Mouse (Mus musculus) left cerebral cortex, adult 6 months (tissue): ENCODE results near the gene C1s1. TPM values are rescaled to one million over a fixed set of nuclear protein-coding genes. Genes with fewer than 3 reads are reported as not detected.

Source experiments
- long read RNA-seq, 2 experiments: library from polyadenylated mRNA; unstranded; transcript quantifications; one replicate each; pipeline ENCODE4 v2.0.0; 2019 to 2020
- polyA plus RNA-seq: library from polyadenylated mRNA; unstranded; fragments of <200 nt; fragmentation: Nextera tagmentation; gene quantifications from 2 replicates; pipeline ENCODE4 v1.2.3, GENCODE M21; 2021

Gene C1s1
- polyA plus RNA-seq, result 0.43 and 0.45 TPM in 2 replicates
- long read RNA-seq, experiment 1, partial matches to known transcripts, result 0 of 2 reads
- long read RNA-seq, experiment 1, other reads (novel, unspliced or antisense), result 0 of 2 reads
- long read RNA-seq, experiment 2, result 0 reads

DNA sequence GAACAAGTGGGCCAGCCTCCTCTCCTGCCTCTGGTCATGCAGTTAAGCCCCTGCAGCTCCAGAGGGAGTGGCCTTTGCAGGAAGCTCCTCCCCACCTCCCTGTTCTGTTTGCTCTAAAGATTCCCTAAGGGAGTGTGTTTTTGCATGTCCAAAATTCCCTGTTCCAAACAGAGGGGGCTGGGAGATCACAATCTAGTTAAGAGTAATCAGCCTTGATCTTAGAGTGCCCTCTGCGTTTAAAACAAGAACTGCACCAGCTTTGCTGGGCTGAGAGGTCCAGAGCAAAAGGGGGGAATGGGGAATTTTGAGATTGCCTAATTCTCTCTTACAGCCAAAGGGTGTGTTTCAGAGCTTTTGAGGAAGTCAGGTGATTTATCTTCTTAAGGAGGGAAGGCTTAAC is at the start of gene C1s1:
TSS of gene C1s1 (minus strand) at position 76 of the 400 bp plus-strand sequence.

DNA sequence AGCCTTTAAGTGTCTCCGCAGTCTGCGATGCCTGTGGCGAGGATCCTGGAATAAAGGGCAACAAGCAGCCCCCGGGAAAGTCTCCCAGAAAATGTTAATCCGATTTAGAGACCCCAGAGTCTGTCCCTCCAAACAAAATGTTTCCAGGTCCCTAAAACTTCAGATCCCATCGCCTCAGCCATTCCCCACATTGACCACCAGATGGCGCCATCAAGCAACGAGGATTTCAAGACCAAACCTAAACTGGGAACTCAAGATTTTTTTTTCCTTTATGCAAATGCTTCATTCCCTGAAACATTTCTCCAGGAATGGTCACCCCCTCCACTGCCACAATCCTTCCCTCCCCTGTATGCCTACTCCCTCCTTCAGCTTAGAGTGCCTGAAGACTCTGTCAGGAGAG is 27.9 kb upstream of the C1s1 start, which contains the start of gene C1rb:
TSS of gene C1rb (plus strand) at position 269 of the 400 bp plus-strand sequence.

DNA sequence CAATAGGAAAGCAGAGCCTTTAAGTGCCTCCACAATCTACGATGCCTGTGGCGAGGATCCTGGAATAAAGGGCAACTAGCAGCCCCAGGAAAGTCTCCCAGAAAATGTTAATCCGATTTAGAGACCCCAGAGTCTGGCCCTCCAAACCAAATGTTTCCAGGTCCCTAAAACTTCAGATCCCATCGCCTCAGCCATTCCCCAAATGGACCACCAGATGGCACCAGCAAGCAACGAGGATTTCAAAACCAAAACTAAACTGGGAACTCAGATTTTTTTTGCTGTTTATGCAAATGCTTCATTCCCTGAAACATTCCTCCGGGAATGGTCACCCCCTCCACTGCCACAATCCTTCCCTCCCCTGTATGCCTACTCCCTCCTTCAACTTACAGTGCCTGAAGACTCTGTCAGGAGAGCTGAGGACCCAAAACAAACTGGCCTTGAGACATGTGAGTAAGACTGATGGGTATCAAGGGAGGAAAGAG is 29.8 kb downstream of the C1s1 start, which contains the start of gene C1ra:
TSS of gene C1ra (plus strand) at position 51 of the 482 bp plus-strand sequence.

DNA sequence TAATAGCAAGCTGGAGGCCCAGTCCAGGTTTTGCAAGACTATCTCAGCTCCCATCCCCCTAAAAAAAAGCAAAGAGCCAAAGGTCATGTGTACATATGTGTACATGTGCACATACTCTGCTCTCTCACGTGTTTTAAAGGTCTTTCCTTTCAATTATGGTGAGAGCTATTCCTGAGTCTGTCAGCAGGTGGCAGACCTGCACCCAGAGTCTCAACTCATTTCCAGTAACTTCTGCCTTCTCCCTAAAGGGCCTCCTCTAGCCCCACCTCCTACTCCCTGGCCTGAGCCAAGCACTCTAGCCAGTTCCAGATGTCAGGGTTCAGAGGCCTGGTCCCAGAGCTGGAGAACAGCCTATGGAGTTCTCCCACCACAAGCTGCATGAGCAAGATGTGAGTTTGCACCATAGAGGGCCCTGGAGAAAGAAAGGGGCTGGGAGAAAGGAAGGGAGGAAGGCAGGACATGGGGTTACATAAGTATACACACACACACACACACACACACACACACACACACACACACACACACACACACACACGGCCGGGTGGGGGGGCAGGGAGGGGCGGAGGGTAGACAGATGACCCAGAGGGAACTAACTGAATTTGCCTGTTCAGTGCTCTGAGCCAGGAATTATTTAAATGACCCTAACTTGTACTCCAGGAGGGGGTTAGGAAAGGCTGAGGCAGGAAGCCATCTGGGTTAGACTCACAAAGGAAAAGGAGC is 49.2 kb downstream of the C1s1 start, which contains the start of gene C1rl:
TSS of gene C1rl (plus strand) at position 272 of the 720 bp plus-strand sequence.

Other genes with a start within 250 kb of the C1s1 start
- gene Cd163, start 237.7 kb downstream of the C1s1 start, polyA plus RNA-seq, result 0.54 and 0.59 TPM in 2 replicates
- gene Pex5, start 127.3 kb downstream of the C1s1 start, polyA plus RNA-seq, result 19.6 and 21.0 TPM in 2 replicates
- 47.8 and 63.4 TPM in 2 replicates for gene Clstn3, start 77.6 kb downstream of the C1s1 start, polyA plus RNA-seq
- gene C1rl, start 49.2 kb downstream of the C1s1 start, polyA plus RNA-seq, result 0.40 and 0.51 TPM in 2 replicates
- 2.4 and 2.5 TPM in 2 replicates for gene C1ra, start 30.0 kb downstream of the C1s1 start, polyA plus RNA-seq
- gene C1rb, start 27.9 kb upstream of the C1s1 start, polyA plus RNA-seq, result not detected in 2 replicates
- gene C1s2, start 93.7 kb upstream of the C1s1 start, polyA plus RNA-seq, result not detected in 2 replicates
- 14.8 and 15.8 TPM in 2 replicates for gene Lpcat3, start 120.7 kb upstream of the C1s1 start, polyA plus RNA-seq
- gene Emg1, start 169.8 kb upstream of the C1s1 start, polyA plus RNA-seq, result 81.8 and 92.0 TPM in 2 replicates
- gene Phb2, start 170.0 kb upstream of the C1s1 start, polyA plus RNA-seq, result 143 and 147 TPM in 2 replicates
- gene Ptpn6, start 196.4 kb upstream of the C1s1 start, polyA plus RNA-seq, result 3.5 and 5.4 TPM in 2 replicates
- gene Grcc10, start 199.0 kb upstream of the C1s1 start, polyA plus RNA-seq, result 1,134 and 1,230 TPM in 2 replicates
- not detected in 2 replicates for gene Gm45234, start 213.7 kb upstream of the C1s1 start, polyA plus RNA-seq
- gene Atn1, start 214.2 kb upstream of the C1s1 start, polyA plus RNA-seq, result 12.8 and 30.3 TPM in 2 replicates
- 524 and 939 TPM in 2 replicates for gene Eno2, start 227.3 kb upstream of the C1s1 start, polyA plus RNA-seq
- 0.85 and 2.2 TPM in 2 replicates for gene Lrrc23, start 237.4 kb upstream of the C1s1 start, polyA plus RNA-seq